Mouse (Mus musculus): ENCODE measurements around the gene Ms4a15.

Gene Ms4a15

DNA sequence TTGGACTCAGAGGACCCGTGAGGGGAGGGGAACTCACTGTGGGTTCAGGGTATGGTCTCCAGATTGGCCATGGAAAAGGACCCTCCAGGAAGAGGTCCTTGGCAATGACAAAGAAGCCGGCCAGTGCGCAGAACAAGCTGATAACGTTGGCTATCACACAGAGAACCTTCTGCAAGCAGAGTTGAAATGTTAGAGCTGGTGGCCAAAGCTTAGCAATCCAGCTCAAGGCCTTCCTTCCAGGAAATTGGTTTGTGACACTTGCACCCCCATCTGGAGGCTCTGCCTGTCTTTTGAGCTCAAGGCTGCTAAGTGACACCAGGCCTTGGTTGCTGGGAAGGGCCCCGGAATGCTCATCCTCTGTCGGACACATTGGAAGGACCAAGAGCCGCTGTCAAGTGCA, 27.3 kb downstream of the Ms4a15 start:
- no peak for DNase-seq (ENCODE audit: low read depth in 1 of 2, low spot score in 2 of 2)

DNA sequence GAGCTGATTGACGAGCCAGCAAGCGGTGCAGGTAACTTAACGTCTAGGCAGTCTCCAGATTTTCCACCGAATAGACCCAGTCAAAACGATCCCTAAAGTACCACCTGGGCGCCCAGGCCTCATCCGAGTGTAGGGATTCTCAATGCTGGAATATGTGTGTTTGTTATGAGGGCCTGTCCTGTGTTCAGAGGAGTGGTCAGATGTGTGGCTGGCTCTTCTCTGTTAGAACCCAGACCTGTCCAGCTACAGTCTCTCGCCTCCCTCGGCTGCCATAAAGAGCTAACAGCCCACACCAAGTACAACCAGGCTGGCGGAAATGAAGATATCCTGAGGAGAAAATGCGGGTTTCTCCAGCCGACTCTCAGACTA, 33.1 kb downstream of the Ms4a15 start:
- DNase-seq (ENCODE audit: low read depth in 1 of 2, low spot score in 2 of 2): no peak

DNA sequence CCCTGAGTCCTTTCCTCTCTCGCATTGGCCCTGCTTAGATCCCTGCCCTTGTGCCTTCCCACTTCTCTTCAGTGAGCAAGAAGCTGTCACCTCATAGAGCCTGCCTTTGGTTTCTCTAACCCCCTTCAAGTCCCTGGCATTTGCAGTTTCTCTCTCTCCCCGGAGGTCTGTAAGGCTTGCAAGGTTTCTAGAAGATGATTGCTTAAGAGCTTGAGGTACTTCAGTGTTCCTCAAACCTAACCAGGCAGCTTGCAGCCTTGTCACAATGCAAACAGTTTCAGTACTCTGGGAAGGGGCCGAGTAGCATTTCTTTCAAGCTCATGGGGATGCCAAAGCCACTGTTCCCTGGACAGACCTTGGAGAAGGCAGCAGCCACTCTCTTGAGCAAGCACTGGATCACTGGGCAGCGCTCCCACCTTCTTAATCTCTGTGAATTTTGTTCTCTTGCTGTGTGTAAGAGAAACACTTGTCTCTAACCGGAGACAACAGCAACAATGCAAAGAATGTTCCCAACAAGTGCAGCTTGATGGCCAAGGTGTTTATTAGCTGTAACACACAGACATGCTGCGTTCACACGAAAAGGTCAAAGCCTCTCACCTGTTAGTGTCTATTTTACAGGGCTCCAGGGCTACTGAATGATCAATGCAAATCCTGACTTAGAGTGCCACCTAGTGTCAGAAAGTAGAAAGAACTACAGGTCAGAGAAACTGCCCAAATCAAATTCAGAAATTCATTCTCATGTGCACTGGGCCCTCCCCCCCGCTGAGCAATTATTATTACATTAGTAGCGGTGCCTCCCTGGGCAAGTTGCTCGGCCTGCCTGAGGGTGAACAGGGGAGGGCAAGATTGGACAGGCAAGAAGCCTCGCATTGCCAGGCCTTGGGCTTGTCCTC, 33.7 kb downstream of the Ms4a15 start:
- DNase-seq (ENCODE audit: low read depth in 1 of 2, low spot score in 2 of 2): no peak

DNA sequence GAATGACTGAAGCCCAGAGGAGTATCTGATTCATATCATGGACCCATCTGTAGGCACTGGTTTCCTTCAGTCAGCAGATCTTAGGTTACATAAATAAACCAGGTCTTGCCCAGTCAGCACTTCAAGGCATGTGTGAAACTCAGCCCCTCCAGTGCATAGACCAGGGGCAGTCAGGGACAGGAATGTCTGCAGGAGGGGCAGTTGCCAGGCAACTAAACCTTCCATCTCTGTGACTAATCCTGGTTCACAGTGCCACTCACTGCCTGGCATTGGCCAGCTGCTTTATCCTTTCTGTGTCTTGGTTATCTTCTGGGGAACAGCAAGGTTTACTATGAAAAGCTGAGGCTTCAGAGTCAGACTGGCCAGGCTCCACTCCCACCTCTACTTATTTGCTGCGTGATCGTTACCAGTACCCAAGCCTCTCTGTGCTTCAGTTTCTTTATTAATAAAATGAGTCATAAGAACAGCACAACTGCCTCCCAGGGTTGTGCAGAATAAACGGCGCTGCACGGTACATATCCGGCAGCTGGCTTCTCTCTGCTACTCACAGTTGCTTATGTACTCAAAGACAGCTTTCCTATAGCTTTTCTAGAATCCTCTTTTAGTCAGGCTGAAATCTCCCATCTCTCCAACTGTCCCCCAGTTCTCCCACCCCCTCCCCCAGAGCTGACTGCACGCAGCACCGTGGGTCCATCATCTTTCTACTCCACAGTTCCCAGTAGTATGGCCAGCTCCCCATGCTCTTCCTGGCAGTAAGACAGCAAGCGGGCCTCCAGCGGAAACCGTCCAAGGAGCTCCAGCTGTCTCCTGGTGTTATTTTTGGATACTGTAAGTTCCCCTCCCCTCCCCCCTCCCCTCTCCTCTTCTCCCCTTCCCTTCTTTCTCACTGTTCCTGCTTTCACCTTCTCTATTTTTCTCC, 40.8 kb downstream of the Ms4a15 start:
- DNase-seq (ENCODE audit: low read depth in 1 of 2, low spot score in 2 of 2): no peak

DNA sequence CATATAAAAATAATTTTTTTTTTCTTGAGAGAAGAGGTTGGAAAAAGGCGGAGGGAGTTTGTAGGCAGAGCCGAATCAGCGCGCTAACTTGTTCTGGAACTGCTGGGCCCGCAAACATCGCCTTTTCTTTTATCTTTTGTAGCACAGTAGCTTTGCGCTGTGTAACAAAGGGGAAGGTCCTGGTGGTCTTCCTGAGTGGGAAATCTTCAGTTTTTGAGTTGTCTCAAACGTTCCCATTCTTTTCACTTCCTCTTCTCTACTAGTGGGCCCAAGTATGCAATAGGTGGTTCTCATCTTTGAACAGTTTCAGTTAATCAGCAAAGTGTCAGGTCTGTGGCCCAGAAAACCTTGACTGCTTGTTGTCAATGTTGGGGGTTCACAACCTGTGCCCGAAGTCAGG, 43.5 kb downstream of the Ms4a15 start:
- no peak for DNase-seq (ENCODE audit: low read depth in 1 of 2, low spot score in 2 of 2)

DNA sequence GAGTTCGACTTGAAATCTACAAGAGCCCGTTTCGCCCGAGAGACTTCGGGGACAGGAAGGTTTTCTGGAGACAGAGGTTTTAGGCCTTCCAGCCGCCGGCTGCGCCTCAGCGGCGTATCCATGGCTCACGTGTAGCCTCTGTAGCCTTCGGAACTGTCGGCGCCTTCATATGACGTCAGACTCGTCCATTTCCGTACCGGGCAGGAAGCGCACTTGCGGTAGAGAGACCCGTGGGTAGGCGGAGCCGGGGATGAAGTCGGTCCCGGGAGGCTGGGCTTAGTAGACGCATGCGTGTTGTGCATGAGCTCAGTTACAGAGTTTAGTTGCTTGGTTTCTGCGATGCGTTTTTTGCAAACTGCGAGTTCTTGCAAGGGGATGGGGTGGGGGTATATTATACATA, 43.9 kb downstream of the Ms4a15 start, which contains the start of gene Ccdc86:
Ccdc86 (minus strand) TSS at position 155 of the 400 bp plus-strand sequence.
- DNase-seq (ENCODE audit: low read depth in 1 of 2, low spot score in 2 of 2): peak; percentile 89 to 90

DNA sequence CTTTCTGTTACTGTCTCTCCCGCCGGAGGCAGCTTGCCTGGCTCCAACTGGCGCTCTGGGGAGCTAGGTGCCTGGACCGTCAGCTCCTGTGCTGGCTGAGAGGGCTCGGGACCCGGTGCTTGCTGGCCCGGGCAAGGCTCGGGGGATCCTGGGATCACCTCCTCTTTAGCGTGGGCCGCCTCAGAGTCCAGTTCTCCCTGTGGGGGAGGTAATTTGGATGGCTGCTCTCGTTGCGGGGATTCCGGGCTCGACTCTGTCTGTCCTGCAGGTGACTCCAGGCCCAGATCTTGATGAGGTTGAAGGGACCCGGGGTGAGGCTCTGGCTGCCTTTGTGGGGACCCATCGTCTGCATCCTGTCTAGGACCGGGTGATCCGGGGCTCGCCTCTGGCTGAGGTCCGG, 44.6 kb downstream of the Ms4a15 start:
- no peak for DNase-seq (ENCODE audit: low read depth in 1 of 2, low spot score in 2 of 2)

DNA sequence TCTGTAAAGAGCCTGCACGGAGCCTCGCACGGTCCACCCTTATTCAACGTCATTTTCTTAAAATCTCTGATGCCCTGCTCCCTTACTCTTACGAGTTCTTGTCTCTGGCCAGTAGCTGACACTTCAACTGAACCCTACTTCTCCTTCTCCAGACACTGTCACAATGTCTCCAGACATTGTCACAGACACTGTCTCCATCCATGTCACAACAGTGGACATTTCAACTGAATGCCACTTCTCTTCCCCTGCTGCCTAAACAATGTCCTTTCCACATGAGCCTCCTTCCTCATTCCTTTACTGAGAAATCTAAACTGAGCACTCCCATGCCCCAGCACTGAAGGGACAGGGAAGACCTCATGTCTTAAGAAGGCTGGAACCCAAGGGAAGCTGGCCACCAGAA, 45.8 kb downstream of the Ms4a15 start:
- DNase-seq (ENCODE audit: low read depth in 1 of 2, low spot score in 2 of 2): no peak

DNA sequence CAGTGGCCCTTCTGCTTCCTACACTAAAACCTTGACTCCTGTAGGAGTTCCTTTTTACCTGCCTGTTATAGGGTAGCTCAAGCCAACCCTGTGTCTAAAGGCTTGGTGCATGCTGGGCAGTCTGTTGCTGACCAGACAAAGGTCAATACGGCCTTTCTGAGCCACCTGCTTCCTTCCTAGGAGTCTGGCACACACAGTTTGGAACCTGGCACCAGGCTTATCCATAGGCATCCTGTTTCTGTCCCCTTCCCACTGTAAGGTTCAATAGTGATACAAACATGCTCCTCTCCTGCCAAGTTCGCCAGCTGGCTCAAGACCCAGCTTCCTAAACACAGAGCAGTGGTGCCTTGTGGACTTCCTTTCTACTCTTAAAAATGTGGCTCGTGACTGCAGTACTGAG, 46.5 kb downstream of the Ms4a15 start:
- DNase-seq (ENCODE audit: low read depth in 1 of 2, low spot score in 2 of 2): no peak

DNA sequence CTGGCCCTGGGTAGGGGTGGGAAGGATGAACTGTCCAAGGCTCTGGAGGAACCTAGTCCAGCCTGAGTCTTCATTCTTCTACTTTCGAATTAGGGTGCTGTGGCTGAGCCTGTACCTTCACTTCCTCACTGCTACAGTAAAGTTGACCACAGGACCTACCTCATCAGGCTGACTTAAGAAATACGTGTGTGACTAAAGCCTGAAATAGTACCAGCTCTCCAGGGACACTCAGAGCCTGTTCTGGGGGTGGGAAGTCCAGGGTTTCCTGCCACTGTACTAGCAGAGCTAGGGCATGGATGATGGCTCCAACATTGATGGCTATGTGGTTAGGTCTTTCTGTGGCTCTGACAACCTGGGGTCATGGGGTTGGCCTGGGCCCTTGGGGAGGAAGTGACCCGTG, 49.1 kb downstream of the Ms4a15 start:
- DNase-seq (ENCODE audit: low read depth in 1 of 2, low spot score in 2 of 2): peak; percentile 29 to 41

DNA sequence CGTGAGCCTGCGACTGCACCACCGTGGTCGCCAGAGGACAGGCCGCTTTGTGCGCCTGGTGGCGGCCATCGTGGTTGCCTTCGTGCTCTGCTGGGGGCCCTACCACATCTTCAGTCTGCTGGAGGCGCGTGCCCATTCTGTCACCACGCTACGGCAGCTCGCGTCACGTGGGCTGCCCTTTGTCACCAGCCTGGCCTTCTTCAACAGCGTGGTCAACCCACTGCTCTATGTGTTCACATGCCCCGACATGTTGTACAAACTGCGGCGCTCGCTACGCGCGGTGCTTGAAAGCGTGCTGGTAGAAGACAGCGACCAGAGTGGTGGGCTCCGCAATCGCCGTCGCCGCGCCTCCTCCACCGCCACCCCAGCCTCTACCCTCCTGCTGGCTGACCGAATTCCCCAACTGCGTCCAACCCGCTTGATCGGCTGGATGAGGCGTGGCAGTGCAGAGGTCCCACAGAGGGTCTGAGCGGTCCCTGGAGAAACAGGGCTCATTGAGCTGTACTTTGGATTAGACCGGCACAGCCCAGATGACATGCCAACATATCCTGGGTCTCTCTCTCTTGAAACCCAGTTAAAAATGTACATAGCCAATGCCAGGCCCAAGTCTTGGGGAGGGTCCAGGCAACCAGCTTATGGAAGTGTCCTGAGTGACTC, 52.1 kb downstream of the Ms4a15 start:
- no peak for DNase-seq (ENCODE audit: low read depth in 1 of 2, low spot score in 2 of 2)

DNA sequence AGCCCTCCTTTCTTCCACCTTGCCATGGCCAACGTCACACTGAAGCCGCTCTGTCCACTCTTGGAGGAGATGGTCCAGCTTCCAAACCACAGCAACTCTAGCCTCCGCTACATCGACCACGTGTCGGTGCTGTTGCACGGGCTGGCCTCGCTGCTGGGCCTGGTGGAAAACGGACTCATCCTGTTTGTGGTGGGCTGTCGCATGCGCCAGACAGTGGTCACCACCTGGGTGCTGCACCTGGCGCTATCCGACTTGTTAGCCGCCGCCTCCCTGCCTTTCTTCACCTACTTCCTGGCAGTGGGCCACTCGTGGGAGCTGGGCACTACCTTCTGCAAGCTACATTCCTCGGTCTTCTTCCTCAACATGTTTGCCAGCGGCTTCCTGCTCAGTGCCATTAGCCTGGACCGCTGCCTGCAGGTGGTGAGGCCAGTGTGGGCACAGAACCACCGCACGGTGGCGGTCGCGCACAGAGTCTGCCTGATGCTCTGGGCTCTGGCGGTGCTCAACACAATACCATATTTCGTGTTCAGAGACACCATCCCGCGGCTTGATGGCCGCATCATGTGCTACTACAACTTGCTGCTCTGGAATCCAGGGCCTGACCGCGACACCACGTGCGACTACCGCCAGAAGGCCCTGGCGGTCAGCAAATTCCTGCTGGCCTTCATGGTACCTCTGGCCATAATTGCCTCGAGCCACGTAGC, 52.8 kb downstream of the Ms4a15 start:
- peak in 1 of 2 experiments; percentile 26 for DNase-seq (ENCODE audit: low read depth in 1 of 2, low spot score in 2 of 2)

DNA sequence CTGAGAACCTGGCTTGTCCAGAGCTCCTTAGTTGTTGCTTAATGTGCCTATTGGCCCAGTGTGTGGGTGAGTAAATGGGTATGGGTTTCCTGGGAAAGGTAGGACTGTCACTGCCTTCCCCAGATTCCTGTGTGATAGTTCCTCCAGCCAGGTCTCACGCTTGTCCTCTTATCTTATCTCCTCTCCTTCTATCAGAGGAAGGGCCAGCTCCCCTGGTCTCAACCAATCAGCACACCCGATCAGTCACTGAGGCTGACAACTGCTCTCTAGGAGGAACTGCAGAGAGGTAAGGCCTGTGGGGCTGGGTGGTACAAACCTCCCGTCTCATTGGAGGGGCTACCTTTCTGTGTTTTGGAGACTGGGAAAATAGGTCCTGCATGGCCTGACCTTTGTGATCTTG, 54.3 kb downstream of the Ms4a15 start:
- no peak for DNase-seq (ENCODE audit: low read depth in 1 of 2, low spot score in 2 of 2)

DNA sequence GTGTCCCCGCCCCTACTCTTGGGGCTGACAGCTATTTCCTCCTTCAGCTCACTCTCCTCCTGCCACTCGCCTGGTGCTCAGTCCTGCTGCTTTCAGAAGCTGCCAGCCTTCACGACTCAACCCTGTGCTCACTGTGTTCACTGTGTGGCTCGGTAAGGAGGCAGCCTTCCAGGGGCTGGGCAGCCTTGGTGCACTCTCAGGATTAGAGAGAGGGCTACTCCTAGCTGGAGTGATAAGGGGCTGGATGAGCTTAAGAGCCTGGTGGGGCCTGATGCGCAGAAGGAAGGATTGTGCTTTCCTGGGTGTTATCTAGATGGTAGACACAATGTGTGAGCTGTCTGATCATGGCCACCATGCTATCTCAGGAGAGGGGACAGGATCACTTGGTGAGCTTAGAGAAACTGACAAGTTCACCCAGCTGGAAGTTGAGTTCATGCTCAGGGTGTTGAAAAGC, 55.9 kb downstream of the Ms4a15 start, which contains the start of gene Ptgdr2:
Ptgdr2 (plus strand) TSS at position 51 of the 454 bp plus-strand sequence.
- DNase-seq (ENCODE audit: low read depth in 1 of 2, low spot score in 2 of 2): no peak

DNA sequence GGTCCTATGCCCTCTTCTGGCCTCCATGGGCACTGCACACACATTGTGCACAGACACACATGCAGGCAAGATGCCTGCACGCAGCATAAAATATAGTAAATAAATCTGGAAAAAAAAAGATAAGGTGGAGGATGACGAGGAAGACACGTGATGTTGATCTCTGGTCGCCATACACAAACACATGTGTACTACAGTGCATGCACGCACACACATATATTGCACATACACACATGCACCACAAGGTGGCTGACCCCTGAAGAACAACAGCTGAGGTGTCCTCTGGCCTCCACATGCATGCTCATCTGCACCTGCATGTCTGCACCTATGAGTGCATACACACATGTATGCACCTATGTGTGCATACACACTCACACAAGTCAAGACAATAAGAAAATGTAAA, 57.0 kb downstream of the Ms4a15 start:
- no peak for DNase-seq (ENCODE audit: low read depth in 1 of 2, low spot score in 2 of 2)

DNA sequence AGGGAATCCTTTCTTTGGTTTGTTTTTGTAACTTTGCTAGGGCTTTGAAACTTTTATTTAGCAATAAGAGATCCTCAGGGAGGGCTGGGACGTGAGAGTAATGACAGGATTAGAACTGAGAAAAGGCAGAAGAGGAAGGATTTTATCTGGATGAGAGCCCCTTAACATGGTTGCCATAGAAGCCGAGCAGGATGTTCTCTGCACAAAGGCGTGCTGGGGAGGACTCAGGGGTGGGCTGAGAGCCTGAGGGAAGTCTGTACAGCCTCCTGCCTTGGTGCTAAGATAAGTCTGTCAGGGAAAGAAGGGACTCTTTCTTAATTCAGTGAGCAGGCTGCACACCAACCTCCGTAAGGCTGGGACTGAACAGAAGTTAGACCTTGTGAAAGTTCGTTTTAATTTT, 58.0 kb downstream of the Ms4a15 start:
- DNase-seq (ENCODE audit: low read depth in 1 of 2, low spot score in 2 of 2): no peak

DNA sequence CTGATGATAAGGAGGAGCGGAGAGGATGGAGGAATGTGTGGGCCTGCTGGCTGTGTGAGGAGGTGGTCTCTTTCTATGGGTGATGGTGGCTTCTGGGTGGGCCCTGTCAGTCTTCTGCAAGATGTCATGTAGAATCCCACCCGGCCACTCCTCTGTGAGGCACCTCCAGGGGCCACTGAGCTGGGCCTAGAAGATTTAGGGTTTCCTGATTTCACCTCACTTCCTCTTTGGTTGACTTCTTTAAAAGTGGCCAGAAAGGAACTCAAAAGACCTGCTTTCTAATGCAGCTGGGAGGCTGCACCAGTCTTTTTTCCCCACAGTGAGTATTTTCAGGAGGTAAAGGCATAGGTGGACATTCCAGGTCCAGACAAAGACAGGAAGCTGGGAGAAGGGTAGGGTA, 62.4 kb downstream of the Ms4a15 start:
- no peak for DNase-seq (ENCODE audit: low read depth in 1 of 2, low spot score in 2 of 2)
